Mouse (Mus musculus) G1E (cell line): Measurements from ENCODE around the gene Plekhg1. TPM values are rescaled to one million over a fixed set of nuclear protein-coding genes. Genes with fewer than 3 reads are reported as not detected.

Experiments used
- ATAC-seq: 2 replicates; pipeline ENCODE4 v1.8.0; 2016; ENCODE audit warnings: mild to moderate bottlenecking; ENCODE audit not compliant: insufficient number of reproducible peaks, poor library complexity, low FRiP score, severe bottlenecking; ENCODE audit errors: extremely low read depth
- DNase-seq: peaks from one replicate; pipeline ENCODE4 v3.0.0; 2012; ENCODE audit warnings: low spot score
- H3K27me3 ChIP-seq: 2 replicates; pipeline ENCODE4 v1.6.1; 2012; ENCODE audit warnings: mild to moderate bottlenecking, low read length, inconsistent platforms; ENCODE audit not compliant: insufficient read depth
- H3K36me3 ChIP-seq: replicated peaks from 2 replicates; pipeline ENCODE3; 2012; ENCODE audit warnings: mild to moderate bottlenecking, inconsistent platforms
- H3K4me1 ChIP-seq: 2 replicates; pipeline ENCODE4 v1.6.1; 2012; ENCODE audit warnings: low read depth, low read length, inconsistent platforms, mixed read lengths; ENCODE audit not compliant: insufficient read depth
- H3K4me3 ChIP-seq: 2 replicates; pipeline ENCODE4 v1.5.1; 2012; ENCODE audit warnings: low read depth, mild to moderate bottlenecking, inconsistent platforms, low read length, moderate library complexity, mixed read lengths
- H3K9me3 ChIP-seq: replicated peaks from 2 replicates; pipeline ENCODE4 v1.6.1; 2012; ENCODE audit warnings: inconsistent platforms
- CTCF ChIP-seq: IDR thresholded peaks from 2 replicates; pipeline ENCODE4 v1.5.1; 2012; ENCODE audit warnings: low read depth, low read length, inconsistent platforms, mixed read lengths
- GATA1 ChIP-seq: IDR thresholded peaks from 2 replicates; pipeline ENCODE4 v1.6.1; 2012; ENCODE audit warnings: borderline replicate concordance, low read length, inconsistent platforms, mixed read lengths
- GATA2 ChIP-seq: IDR thresholded peaks from 2 replicates; pipeline ENCODE4 v1.6.1; 2012; ENCODE audit warnings: low read depth, low read length, inconsistent platforms, borderline replicate concordance
- POLR2AphosphoS5 ChIP-seq: IDR thresholded peaks from 2 replicates; pipeline ENCODE4 v1.6.1; 2012; ENCODE audit warnings: low read depth, low read length, inconsistent platforms; ENCODE audit not compliant: insufficient replicate concordance
- TAL1 ChIP-seq: conservative IDR thresholded peaks from 2 replicates; pipeline ENCODE4 v1.6.1; 2012; ENCODE audit warnings: low read depth, low read length, inconsistent platforms, mixed read lengths
- polyA plus RNA-seq: library from polyadenylated mRNA; stranded (reverse); fragments of >175 nt; gene quantifications from 2 replicates; pipeline ENCODE4 v1.2.3, GENCODE M21; 2012
- total RNA-seq, 2 experiments: library from RNA; stranded (forward) in 1 of 2; stranded (reverse) in 1 of 2; fragments of 200-1000 nt in 1 of 2; fragments of >200 nt in 1 of 2; fragmentation: Nextera tagmentation in 1 of 2; gene quantifications; 2 replicates each; pipeline ENCODE4 v1.2.3; 2014 to 2017

Plekhg1 gene
- total and polyA plus RNA-seq, 3 experiments: 0.15 to 1.8 (median 1.6) TPM

DNA sequence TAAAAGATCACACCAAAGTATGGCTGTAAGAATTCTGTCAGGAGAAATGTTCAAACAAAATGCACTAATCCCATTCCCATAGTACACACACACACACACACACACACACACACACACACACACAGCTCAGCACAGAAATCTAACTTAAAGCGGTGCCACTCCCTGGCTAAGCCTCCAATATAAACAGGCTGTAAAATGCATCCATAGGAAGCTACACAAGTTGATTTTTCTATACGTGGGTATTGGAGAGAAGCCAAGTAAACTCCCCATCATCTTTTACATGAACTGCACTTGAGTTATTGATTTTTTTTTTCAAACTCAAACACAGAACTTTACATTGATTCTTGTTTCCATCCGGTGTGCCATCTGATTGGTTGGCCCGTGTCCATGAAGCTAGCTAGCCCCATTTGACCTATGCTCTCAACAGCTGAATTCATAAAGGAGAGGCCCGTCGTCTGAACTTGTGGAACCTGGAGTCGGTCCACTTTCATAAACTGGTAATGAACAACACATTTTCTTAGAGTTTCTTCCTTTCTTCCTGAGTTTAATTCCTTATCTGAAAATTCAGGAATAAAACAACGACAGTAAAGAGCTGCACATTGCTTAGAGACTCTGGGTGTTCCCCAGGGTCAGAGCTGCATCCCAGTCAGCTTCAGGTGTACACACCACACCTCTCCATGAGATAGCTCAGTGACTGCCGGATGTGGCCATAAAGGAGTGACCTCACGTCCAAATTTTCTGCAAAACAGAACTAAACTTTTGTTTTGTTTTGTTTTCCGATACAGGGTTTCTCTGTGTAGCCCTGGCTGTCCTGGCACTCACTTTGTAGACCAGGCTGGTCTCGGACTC is 39.7 kb upstream of the Plekhg1 start:
- no peaks in the 10 kb centered on the region for H3K4me1 ChIP-seq
- no peak for DNase-seq
- no peak overlapping the region for H3K4me3 ChIP-seq
- no peak for ATAC-seq
- TF ChIP-seq CTCF (no peak), POLR2AphosphoS5 (no peak), GATA1 (no peak), TAL1 (no peak), GATA2 (no peak)
- no peaks in the 10 kb centered on the region for H3K27me3 ChIP-seq
- no peaks in the 10 kb centered on the region for H3K36me3 ChIP-seq
- no peaks in the 10 kb centered on the region for H3K9me3 ChIP-seq

DNA sequence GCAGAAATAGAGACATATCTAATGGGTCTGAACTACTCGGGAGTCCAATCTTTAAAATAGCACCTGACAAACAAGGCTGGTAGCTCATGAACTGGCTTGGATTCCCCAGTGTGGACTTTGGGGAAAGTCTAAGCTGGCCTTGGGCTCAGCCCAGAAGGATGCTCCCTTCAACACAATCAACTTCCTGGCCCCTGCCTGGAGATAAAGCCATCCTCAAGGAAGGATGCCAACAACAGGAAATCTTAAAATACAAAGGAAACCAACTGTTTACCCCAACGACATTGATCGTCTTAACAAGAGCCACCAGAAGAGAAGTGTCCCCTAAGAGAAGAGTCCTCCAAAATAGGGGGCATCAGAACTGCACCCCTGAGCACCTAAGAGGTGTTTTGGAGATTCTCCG is 38.3 kb upstream of the Plekhg1 start:
- no peak for TF ChIP-seq GATA1
- no peak for TF ChIP-seq TAL1
- no peak for TF ChIP-seq CTCF
- no peak for TF ChIP-seq POLR2AphosphoS5
- no peak for TF ChIP-seq GATA2
- Histone ChIP-seq H3K4me3 (no peak overlapping the region), H3K4me1 (no peaks in the 10 kb centered on the region), H3K27me3 (no peaks in the 10 kb centered on the region), H3K36me3 (no peaks in the 10 kb centered on the region), H3K9me3 (no peaks in the 10 kb centered on the region)
- DNase-seq: no peak
- no peak for ATAC-seq

DNA sequence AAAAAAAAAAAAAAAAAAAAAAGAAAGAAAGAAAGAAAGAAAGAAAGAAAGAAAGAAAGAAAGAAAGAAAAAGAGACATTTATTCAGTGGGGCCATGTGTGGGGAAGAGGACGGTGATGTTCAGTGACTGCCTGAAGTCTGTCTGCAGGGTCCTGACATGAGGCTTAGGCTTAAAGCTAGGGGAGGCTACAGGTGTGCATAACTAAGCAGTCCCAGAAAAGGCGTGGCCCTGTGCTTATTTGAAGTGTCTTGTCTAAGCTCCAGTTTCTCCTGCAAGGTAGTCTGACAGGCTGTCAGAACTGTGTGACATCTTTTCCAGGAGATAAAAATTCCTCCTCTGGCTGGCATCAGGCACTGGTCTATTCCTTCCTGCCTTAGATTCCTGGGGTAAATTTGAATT is 37.6 kb upstream of the Plekhg1 start:
- TF ChIP-seq GATA1: no peak
- no peak for TF ChIP-seq TAL1
- TF ChIP-seq CTCF: no peak
- TF ChIP-seq GATA2: no peak
- TF ChIP-seq POLR2AphosphoS5: no peak
- no peaks in the 10 kb centered on the region for H3K36me3 ChIP-seq

DNA sequence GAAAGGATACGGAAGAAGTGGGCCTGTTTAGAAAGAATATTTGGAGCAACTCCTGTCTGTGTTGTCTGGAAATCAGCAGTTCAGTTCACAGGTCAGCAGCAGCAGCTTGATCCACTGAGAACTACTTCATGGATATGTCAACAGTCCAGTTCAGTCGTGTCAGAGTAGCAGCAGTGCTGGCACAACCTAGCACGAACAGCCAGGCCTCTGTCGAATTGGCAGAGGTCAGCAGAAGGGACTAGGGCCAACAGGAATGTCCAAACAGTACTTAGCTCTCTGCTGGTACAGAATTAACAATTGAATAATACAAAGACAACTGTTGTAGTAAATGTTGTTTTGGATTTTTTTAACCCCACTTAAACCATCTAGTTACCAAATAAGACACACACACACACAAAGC is 33.9 kb upstream of the Plekhg1 start:
- H3K27me3 ChIP-seq: no peaks in the 10 kb centered on the region
- H3K36me3 ChIP-seq: no peaks in the 10 kb centered on the region
- TF ChIP-seq GATA1 (no peak), CTCF (no peak), GATA2 (no peak), TAL1 (no peak), POLR2AphosphoS5 (no peak)
- no peaks in the 10 kb centered on the region for H3K9me3 ChIP-seq
- no peak overlapping the region for H3K4me3 ChIP-seq
- no peaks in the 10 kb centered on the region for H3K4me1 ChIP-seq
- no peak for DNase-seq
- ATAC-seq: no peak

More for the DNA sequence above, 37.6 kb upstream of the Plekhg1 start:
- H3K4me3 ChIP-seq: no peak overlapping the region
- ATAC-seq: no peak
- no peaks in the 10 kb centered on the region for H3K9me3 ChIP-seq
- H3K27me3 ChIP-seq: no peaks in the 10 kb centered on the region
- no peaks in the 10 kb centered on the region for H3K4me1 ChIP-seq
- DNase-seq: no peak

DNA sequence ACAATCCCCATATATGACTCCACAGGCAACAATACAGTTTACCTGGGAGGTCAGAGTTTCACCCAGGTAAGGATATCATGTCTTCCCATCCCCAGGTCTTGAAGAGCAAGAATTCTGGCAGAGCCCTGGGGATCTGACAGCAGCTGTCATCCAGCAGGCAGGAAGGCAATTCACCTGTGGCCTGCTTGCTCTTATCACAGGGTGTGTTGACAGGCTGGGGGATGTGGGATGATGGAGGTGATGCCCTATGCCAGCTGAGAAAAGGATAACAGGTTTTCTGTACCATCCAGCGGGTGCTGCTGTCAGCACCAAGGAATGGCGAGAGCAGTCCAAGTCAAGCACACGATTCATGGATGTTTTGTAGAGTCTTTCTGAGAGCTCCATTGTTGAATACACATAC is 30.1 kb upstream of the Plekhg1 start:
- H3K36me3 ChIP-seq: no peaks in the 10 kb centered on the region
- no peak for ATAC-seq
- no peaks in the 10 kb centered on the region for H3K27me3 ChIP-seq

DNA sequence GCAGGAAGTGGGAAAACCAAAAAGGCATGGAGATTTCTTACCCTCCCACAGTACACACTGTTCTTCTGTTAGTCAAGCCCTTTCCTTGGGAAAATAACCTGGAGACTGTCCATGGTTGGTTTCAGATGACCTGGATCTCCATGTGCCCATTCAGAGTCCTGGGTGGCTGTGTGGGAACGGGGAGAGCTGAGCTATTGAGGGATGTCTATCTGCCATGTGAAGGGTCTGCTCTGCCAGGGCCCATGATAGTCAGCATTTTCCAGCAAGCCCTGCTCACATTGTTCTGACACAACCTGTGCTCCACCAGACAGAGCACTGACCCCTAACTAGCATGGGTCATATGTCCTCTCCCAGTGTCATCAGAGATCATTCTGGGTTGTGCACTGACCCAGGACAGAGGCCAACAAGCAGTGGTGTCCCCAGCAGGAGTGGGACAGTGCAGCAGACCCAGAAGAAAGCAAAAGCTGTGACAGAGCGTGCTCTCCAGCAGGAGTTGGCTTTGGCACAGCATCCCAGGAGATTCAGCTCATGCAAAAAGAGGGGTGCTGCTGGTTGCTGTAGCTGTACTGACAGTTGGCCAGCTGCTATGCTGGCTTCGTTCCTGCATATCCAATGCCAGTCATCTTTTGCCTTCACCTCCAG is 24.7 kb upstream of the Plekhg1 start:
- H3K9me3 ChIP-seq: no peaks in the 10 kb centered on the region
- H3K36me3 ChIP-seq: no peaks in the 10 kb centered on the region
- DNase-seq (no peak), ATAC-seq (no peak)
- no peaks in the 10 kb centered on the region for H3K4me1 ChIP-seq
- no peak overlapping the region for H3K4me3 ChIP-seq
- H3K27me3 ChIP-seq: no peaks in the 10 kb centered on the region
- no peak for TF ChIP-seq GATA2
- no peak for TF ChIP-seq TAL1
- TF ChIP-seq POLR2AphosphoS5: no peak
- TF ChIP-seq CTCF: no peak
- no peak for TF ChIP-seq GATA1

More for the DNA sequence above, 30.1 kb upstream of the Plekhg1 start:
- no peak for DNase-seq
- Histone ChIP-seq H3K9me3 (no peaks in the 10 kb centered on the region), H3K4me3 (no peak overlapping the region), H3K4me1 (no peaks in the 10 kb centered on the region)
- TF ChIP-seq TAL1 (no peak), GATA1 (no peak), POLR2AphosphoS5 (no peak), CTCF (no peak), GATA2 (no peak)
